Mouse (Mus musculus): ENCODE results near the gene Dusp16.

- no peak for TF ChIP-seq CTCF (IDR thresholded peaks at IDR 0.05; ENCODE audit: extremely low read depth, insufficient read depth, insufficient read length, insufficient replicate concordance)
- TF ChIP-seq POLR2A (IDR thresholded peaks at IDR 0.05; ENCODE audit: low read depth, low read length) = no peak
Observed at GRCm38 (mm10) chr6:134780024-134780423, 12.4 kb downstream of the Dusp16 start.

Measured in spleen, adult 2 months (tissue).